Mouse (Mus musculus): ENCODE results near the gene Prkci.

DNA sequence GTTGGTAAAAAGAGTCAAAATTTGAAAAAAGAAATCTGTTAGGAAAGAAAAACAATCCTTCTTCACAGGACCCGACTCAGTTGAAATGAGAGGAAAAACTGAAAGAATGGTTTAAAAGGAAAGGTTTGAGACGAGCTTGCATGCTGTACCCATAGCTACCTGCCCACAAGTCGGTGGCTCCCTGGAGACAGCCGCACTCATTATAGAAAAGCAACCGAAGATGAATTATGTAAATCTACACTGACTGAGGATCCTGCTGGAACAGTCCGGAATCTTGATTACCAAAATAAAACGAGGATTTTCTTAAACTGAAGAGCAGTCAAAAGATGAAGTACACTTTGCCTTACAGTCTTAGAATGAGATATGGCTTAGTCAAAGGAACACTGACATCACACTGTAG lies 72.9 kb downstream of the Prkci start:
- TF ChIP-seq TAL1 (IDR thresholded peaks at IDR 0.05; ENCODE audit: low read length), result no peak
- TF ChIP-seq GATA1 (IDR thresholded peaks at IDR 0.05; ENCODE audit: low read length), result no peak

All from erythroblast, embryonic 14.5 days (primary cell).